14 mouse cellular contexts compared by ENCODE assay signal in genomic region chr19:40726148-40726547, GRCm38 (mm10). TPM values are rescaled to one million over a fixed set of nuclear protein-coding genes. Genes with fewer than 3 reads are reported as not detected.
DNase-seq lines count a peak whose midpoint lies in the region; ATAC-seq and TF ChIP-seq lines count a peak whose summit lies in the region.
"Had no signal": no experiment of that assay in that cellular context is flagged by ENCODE, and none has a peak within 500 bp of the region (broad histone marks: within the 10 kb centered on the region; RNA-seq: fewer than 3 reads in every experiment).

No protein-coding gene starts in this region.

- 55% methylated on average over 4 of the region's 4 CpGs for WGBS in intestine, embryonic 16.5 days
- 51% methylated on average over 4 of the region's 4 CpGs for WGBS in intestine, embryonic 15.5 days
- 46% methylated on average over 4 of the region's 4 CpGs for WGBS in intestine, postnatal 0 days

- TF ChIP-seq CTCF in intestine, postnatal 0 days (IDR thresholded peaks at IDR 0.05; ENCODE audit: low read depth), result no peak

- no peak overlapping the region for H3K4me3 ChIP-seq in intestine, embryonic 16.5 days (ENCODE audit: low read length)
- H3K4me3 ChIP-seq in intestine, embryonic 15.5 days (replicated peaks), result no peak overlapping the region
- no peak overlapping the region for H3K4me3 ChIP-seq in intestine, postnatal 0 days (ENCODE audit: low read depth, low read length)

- no peak overlapping the region for H3K9ac ChIP-seq in intestine, embryonic 16.5 days (ENCODE audit: low read depth, low read length)
- H3K9ac ChIP-seq in intestine, embryonic 15.5 days, result no peak overlapping the region
- no peak overlapping the region for H3K9ac ChIP-seq in intestine, postnatal 0 days (ENCODE audit: low read depth, low read length)

- no peaks in the 10 kb centered on the region for H3K36me3 ChIP-seq in intestine, embryonic 16.5 days (ENCODE audit: control insufficient read depth, insufficient read depth, low read length)
- H3K36me3 ChIP-seq in intestine, embryonic 15.5 days, result no peaks in the 10 kb centered on the region
- H3K36me3 ChIP-seq in intestine, postnatal 0 days (ENCODE audit: control insufficient read depth, insufficient read depth), result no peaks in the 10 kb centered on the region

- no peaks in the 10 kb centered on the region for H3K27me3 ChIP-seq in intestine, embryonic 16.5 days (replicated peaks; ENCODE audit: control insufficient read depth, insufficient read depth, low read length)
- no peaks in the 10 kb centered on the region for H3K27me3 ChIP-seq in intestine, embryonic 15.5 days (replicated peaks)
- no peaks in the 10 kb centered on the region for H3K27me3 ChIP-seq in intestine, postnatal 0 days (replicated peaks; ENCODE audit: control insufficient read depth, insufficient read depth, low read length)

- intact Hi-C loops in left cerebral cortex, postnatal 4 days (cut with DNase I), result no loop called here

- ATAC-seq in intestine, embryonic 16.5 days, result peak; percentile 29; the same call in 1 of the 2 replicates
- no peak for ATAC-seq in intestine, embryonic 15.5 days
- 0 out of 2 replicates have a peak, but pooled peaks have one; percentile 6 for ATAC-seq in intestine, postnatal 0 days

- no peak overlapping the region for H3K4me2 ChIP-seq in intestine, embryonic 16.5 days (ENCODE audit: low read depth, low read length)
- H3K4me2 ChIP-seq in intestine, embryonic 15.5 days (replicated peaks), result no peak overlapping the region
- H3K4me2 ChIP-seq in intestine, postnatal 0 days (replicated peaks; ENCODE audit: low read depth), result no peak overlapping the region

- 0 out of 2 replicates have a peak, but pooled peaks cover 2% of the 10 kb centered on the region for H3K4me1 ChIP-seq in intestine, embryonic 16.5 days (ENCODE audit: control insufficient read depth, insufficient read depth, low read length)
- no peaks in the 10 kb centered on the region; the same call in 1 of the 2 replicates for H3K4me1 ChIP-seq in intestine, embryonic 15.5 days (replicated peaks)
- no peaks in the 10 kb centered on the region for H3K4me1 ChIP-seq in intestine, postnatal 0 days (replicated peaks; ENCODE audit: control insufficient read depth, insufficient read depth, low read length)

- H3K27ac ChIP-seq in intestine, embryonic 16.5 days (ENCODE audit: low read length), result 0 out of 2 replicates have a peak overlapping the region, but pooled peaks have one; percentile 3
- no peak overlapping the region for H3K27ac ChIP-seq in intestine, embryonic 15.5 days
- no peak overlapping the region for H3K27ac ChIP-seq in intestine, postnatal 0 days (ENCODE audit: low read depth, low read length)

- peak; percentile 27 for DNase-seq in urinary bladder, postnatal 14 days (ENCODE audit: low spot score)
- no peak for DNase-seq in urinary bladder, adult 2 months (ENCODE audit: low spot score)
- DNase-seq in left cerebral cortex, postnatal 4 days, result no peak
- no peak for DNase-seq in frontal cortex, postnatal 25 days (ENCODE audit: low spot score in 2 of 2)
- DNase-seq: cerebellum, postnatal 14 days; kidney, adult 8-10 months; layer of hippocampus, postnatal 36 days; thymus, postnatal 14 days had no signal

- H3K9me3 ChIP-seq in intestine, embryonic 16.5 days (ENCODE audit: control insufficient read depth, low read length), result no peaks in the 10 kb centered on the region
- no peaks in the 10 kb centered on the region for H3K9me3 ChIP-seq in intestine, embryonic 15.5 days
- H3K9me3 ChIP-seq in intestine, postnatal 0 days (ENCODE audit: control insufficient read depth), result no peaks in the 10 kb centered on the region

RNA-seq across cellular contexts. Expression of gene Cc2d2b, which starts 22.4 kb away (rescaled TPM):
- not detected in 2 replicates for polyA plus RNA-seq in intestine, embryonic 16.5 days (2015; fragmentation: Nextera tagmentation; extraction: Ambion mirVana)
- polyA plus RNA-seq in intestine, embryonic 15.5 days (2015; fragmentation: Nextera tagmentation; extraction: Ambion mirVana), result 0.06 TPM in 1 of 2 replicates, not detected in the other
- 0.07 and 0.12 TPM in 2 replicates for polyA plus RNA-seq in urinary bladder, adult 2 months (2012; rRNA removed)
- polyA plus RNA-seq in intestine, postnatal 0 days (2015; fragmentation: Nextera tagmentation; extraction: Ambion mirVana), result 0.14 TPM in 1 of 2 replicates, not detected in the other
- 1 to 10 TPM; 1.2 to 1.4 TPM for total RNA-seq in left cerebral cortex, postnatal 4 days (2021)
- total RNA-seq: megakaryocyte, adult 5-6 weeks; monocyte, adult 5-6 weeks had no signal
- polyA plus RNA-seq: liver, adult 2 months had no signal
